Mouse (Mus musculus) heart, postnatal 14 days (tissue): Measurements from ENCODE around the gene Olfr518. TPM values are rescaled to one million over a fixed set of nuclear protein-coding genes. Genes with fewer than 3 reads are reported as not detected.

ENCODE experiments used
- DNase-seq, 2 experiments: peaks; one replicate each; pipeline ENCODE4 v3.0.0; 2021 to 2022
- intact Hi-C: fragments of 180-260 bp; cut with DNase I; formaldehyde crosslinking; loops from one replicate; pipeline ENCODE4 v1.15.1; 2025
- long read RNA-seq, 2 experiments: library from polyadenylated mRNA; stranded (forward); transcript quantifications; one replicate each; pipeline ENCODE4 v2.0.0; 2021
- total RNA-seq, 2 experiments: library from RNA; stranded (reverse); gene quantifications; 2 replicates each; pipeline ENCODE4 v1.2.3; 2021

Olfr518 gene
- total RNA-seq: not detected
- long read RNA-seq, experiment 1: 0 reads
- long read RNA-seq, experiment 2: 0 reads

DNA sequence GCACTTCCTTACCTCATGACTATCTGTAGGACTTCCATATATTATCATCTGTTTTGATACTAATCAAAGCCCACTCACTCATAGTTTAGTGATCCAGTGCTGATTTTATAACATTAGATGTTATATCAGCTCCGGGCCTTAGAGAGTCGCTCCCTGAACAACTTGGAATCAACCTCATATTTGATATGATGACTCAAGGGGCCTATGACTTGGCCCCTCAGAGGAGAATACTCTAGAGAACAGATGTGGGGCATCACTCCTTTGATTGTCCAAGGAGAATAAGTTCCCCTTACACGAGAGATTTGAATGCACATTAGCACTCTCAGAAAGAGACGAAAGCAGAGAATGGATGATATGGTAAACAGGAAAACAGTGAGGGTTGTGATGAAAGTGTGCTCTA is at the start of gene Olfr518:
Gene Olfr518 (minus strand): TSS at position 101 of the 400 bp plus-strand sequence.
- intact Hi-C loops: no loop called here
- no peak for DNase-seq

DNA sequence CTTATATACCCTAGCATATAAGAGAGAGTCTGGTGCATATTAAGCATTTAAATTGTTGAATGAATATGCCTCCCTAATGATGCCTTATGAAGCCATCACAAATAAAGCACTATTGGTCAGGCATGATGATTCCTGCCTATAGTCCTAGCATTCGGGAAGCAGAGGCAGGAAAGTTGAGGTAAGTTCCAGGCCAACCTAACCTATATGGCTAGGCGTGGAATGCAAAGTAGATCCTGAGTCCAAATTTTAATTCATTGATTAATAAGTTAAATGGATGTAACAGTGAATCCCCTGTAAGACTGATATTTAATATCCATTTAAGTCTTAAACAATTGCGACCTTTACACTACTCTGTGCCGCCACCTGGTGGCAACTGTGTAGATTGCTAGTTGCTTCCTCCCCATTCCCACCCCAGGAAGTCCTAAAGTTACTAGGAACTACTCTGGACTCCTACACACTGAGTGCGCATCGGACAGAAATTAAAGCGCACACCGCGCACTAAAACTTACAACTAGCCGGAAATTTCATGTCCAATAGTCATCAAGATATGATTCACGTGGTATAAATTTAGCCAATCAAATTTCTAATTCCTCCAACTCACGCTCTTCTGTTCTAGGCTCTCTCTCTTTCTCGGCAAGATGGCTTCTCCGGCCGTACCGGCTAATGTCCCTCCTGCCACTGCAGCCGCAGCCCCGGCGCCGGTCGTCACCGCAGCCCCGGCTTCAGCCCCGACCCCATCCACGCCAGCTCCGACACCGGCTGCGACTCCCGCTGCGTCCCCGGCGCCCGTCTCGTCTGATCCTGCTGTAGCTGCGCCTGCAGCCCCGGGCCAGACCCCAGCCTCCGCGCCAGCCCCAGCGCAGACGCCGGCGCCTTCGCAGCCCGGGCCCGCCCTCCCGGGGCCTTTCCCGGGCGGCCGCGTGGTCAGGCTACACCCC is 49.3 kb upstream of the Olfr518 start, which contains the start of gene Eif3f:
Gene Eif3f (plus strand): TSS at position 624 of the 938 bp plus-strand sequence.
- intact Hi-C loops: loop anchor here (2.0 to 5.0 kb wide), 2 partner anchors 82 to 119 kb away; partner anchors contain the start of gene Olfr516
- peak; percentile 93 to 94 for DNase-seq

DNA sequence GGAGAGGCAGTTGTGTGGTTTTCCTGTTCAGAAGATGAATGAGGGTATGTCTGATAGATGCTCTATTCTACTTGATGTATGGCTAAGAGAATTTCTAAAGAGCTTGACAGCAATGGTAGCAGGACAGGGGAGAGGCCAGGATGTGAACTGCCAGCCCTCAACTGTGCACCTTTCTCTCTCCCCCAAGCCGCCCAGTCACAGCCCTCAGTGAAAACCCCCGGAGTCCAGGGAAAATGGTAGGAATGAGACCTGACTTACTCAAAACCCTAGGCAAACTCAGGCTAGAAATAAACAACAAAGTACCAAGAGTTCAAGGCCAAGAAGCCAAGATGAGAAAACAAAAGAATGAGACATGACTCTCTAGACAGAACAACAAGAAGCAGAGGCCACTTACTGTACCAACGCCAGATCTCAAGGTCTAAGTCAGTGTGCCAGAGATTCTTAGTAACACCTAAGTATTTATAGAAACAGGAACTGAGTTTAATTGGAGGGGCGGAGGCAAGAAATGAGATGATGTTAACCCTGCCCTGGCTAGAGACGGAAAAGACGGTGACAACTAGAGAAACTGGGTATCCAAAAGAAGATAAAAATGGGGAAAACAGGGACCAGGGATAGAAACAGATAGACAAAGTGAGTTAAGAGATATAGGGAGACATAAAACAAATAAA is 45.1 kb upstream of the Olfr518 start, which contains the start of gene Nlrp10:
Gene Nlrp10 (minus strand): TSS at position 453 of the 668 bp plus-strand sequence.
- intact Hi-C loops: loop anchor here (5.0 kb wide), 1 partner anchor 78 kb away; the partner anchor contains the start of gene Olfr516
- peak in 1 of 2 experiments; percentile 21 for DNase-seq

DNA sequence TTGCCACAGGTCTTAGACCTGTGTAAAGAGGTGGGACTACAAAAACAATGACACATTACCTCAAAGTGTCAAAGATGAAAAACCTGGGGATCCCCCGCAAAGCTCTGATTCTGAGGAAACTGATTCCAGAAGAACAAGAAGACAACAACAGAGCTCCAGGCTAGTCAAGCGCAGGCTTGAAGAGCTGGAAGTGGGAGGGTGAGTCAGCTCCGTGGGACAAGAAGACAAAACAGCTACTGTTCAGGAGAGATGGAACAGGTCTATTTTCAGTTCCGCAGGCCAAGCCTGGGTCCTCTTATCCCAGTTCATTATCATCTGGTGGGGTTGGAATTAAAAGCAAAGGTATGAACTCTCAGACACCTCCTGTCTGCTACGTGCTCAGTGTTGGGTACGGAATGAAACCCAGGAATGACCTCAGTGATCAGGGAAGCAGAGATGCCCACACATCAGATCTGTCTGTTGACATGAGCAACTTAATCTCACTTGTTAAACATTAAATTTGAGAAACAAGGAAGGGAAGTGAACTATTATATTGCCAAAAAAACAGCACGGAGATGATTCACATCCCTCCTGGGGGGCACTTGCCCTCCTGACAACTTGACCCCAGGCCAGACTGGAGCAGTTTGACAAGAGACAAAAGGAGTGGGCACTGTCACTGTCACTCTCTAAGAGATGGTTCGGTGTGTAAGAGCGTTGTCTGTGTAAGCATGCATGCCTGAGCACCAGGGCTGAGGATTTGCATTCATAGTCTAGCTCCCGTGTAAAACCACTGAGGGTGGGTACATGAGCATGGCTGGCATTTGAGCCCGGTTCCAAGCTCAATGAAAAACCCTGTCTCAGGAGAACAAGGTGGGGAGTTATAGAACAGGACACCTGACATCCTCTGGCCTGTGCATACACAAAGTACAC is 43.7 kb upstream of the Olfr518 start:
- no peak for DNase-seq
- intact Hi-C loops: no loop called here

DNA sequence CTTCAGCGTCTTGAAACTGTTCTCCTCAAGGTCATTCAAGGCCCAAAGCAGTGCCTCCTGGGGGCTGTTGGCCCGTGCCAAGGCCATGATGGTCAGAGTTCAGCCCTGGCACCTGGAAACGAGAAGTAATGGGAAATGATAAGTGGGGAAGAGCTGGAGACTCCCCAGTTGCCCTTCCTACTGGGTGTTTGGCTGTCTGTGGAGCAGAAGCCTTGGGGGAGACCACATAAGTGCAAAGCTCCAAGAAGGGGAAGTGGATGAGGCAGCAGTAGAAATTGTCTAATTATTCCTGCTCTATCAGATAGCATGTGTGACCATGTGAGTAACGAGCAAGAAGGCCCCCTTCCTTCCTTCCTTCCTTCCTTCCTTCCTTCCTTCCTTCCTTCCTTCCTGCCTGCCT is 42.2 kb upstream of the Olfr518 start:
- intact Hi-C loops: no loop called here
- DNase-seq: no peak

DNA sequence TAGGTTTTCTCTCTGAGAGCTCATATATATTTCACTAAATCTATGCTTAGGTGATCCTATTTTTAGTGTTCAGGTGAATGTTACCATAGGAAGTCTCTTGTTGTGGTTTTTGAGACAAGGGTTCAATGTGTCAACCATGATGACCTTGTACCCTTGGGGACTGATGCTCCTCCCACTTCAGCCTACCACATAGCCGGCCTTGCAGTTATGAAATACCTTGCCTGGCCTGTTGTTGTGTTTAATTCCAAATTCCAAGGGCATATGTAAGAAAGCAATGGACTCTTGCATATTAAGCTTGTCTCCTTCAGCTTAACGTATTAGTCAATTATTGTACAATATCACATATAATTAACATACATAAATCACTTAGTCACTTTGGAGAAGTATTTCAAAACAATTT is 19.2 kb upstream of the Olfr518 start:
- no peak for DNase-seq
- intact Hi-C loops: no loop called here

DNA sequence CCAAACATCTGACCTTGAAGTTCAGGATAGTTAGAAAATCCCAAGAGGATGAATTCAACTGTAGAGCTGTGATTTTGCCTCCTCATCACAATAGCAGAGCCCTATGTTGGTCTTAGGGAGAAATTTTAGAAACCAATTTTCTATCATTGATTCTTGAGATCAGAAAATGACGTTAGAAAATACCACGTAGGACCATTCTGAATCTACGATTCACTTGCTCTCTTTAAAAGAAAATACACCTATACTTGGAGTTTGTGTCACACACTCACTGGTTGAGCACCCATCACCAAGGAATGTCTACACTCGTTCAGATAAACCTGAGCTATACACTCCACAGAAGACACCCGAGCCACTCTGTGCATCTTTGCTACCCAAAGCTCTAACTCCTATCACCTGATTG is 9.5 kb upstream of the Olfr518 start, which contains the start of gene Olfr519:
Gene Olfr519 (minus strand): TSS at position 101 of the 400 bp plus-strand sequence.
- intact Hi-C loops: no loop called here
- no peak for DNase-seq

DNA sequence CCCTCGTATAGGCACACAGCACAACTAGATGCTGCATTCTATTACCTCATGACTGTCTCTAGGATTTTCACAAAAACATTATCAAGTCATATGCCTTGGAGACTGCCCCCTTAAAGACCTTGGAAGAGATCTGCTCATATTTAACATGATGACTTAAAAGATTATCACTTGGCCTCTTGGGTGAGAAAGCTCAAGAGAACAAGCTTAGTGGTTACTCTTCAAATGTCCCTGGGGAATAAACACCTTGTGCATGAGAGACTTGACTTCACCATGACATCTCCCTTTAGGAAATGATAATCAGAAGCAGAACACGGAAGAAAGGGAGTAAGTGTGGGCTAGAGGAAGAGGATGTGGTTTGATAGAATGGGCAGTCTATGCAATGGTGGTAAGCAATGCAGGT is 12.5 kb downstream of the Olfr518 start, which contains the start of gene Olfr517:
Gene Olfr517 (minus strand): TSS at position 101 of the 400 bp plus-strand sequence.
- intact Hi-C loops: no loop called here

DNA sequence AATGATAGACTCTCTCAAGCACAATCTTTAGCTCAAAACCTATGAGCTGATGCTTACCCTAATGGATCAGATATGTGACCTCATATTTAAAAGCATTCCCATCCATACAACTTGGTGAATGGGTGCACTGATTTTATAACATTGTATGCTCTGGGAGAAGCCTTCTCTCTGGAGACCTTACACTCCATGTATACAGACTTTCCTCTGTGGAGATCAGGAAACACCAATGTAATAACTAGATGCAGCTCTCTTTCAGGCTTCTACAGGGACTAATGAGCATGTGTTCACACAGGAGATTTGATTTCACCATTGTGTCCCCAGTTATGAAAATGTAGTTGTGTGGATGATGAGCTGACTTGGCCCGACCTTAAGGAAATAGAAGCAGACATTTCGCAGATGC is 34.4 kb downstream of the Olfr518 start, which contains the start of gene Olfr516:
Gene Olfr516 (minus strand): TSS at position 101 of the 400 bp plus-strand sequence.
- intact Hi-C loops: loop anchor here (5.0 kb wide), 1 partner anchor 82 kb away; the partner anchor contains the start of genes Eif3f and Nlrp10
- DNase-seq: no peak

More for the DNA sequence above, 12.5 kb downstream of the Olfr518 start, which contains the start of gene Olfr517:
- no peak for DNase-seq

Other genes starting within 250 kb of the Olfr518 start
- gene Olfr509, start 233.1 kb downstream of the Olfr518 start, total RNA-seq: not detected
- not detected for gene Olfr510, start 218.6 kb downstream of the Olfr518 start, total RNA-seq
- gene Olfr512, start 171.7 kb downstream of the Olfr518 start, total RNA-seq: not detected
- not detected for gene Olfr513, start 134.0 kb downstream of the Olfr518 start, total RNA-seq
- gene Olfr514, start 59.0 kb downstream of the Olfr518 start, total RNA-seq: not detected
- not detected for gene Olfr516, start 34.5 kb downstream of the Olfr518 start, total RNA-seq
- gene Olfr517, start 12.6 kb downstream of the Olfr518 start, total RNA-seq: not detected
- not detected for gene Olfr519, start 9.4 kb upstream of the Olfr518 start, total RNA-seq
- 10 to 100 TPM; 16.4 to 17.9 TPM for gene Nlrp10, start 45.2 kb upstream of the Olfr518 start, total RNA-seq
- gene Eif3f, start 49.4 kb upstream of the Olfr518 start, total RNA-seq: 10 to 100 TPM; 90.2 to 92.6 TPM
- gene Tub, start 65.3 kb upstream of the Olfr518 start, total RNA-seq: under 1 TPM; 0.46 to 0.48 TPM
- under 1 TPM; 0.55 to 0.95 TPM for gene Ric3, start 198.3 kb upstream of the Olfr518 start, total RNA-seq